Comparison of ENCODE assay signal across 8 mouse cellular contexts in genomic region chr1:34841709-34842388, GRCm38 (mm10). TPM values are rescaled to one million over a fixed set of nuclear protein-coding genes. Genes with fewer than 3 reads are reported as not detected.
DNase-seq lines count a peak whose midpoint lies in the region; ATAC-seq and TF ChIP-seq lines count a peak whose summit lies in the region.

No protein-coding gene starts in this region.

- peak overlapping the region; percentile 93 for H3K27ac ChIP-seq in left cerebral cortex, adult 2 months
- peak overlapping the region; percentile 97 for H3K27ac ChIP-seq in embryonic facial prominence, embryonic 10.5 days (replicated peaks)
- peak overlapping the region; percentile 97 for H3K27ac ChIP-seq in intestine, postnatal 0 days (ENCODE audit: low read depth, low read length)
- H3K27ac ChIP-seq in olfactory bulb, adult 2 months (ENCODE audit: insufficient read depth, low read depth, low read length) = no peak overlapping the region; the same call in 1 of the 2 replicates

- no peak for DNase-seq in left cerebral cortex, adult 2 months (ENCODE audit: extremely low spot score in 1 of 2, low spot score in 2 of 2)
- DNase-seq in left cerebral cortex, postnatal 36 days (ENCODE audit: low spot score in 2 of 2) = no peak
- DNase-seq in embryonic facial prominence, embryonic 10.5 days (ENCODE audit: low spot score) = peak; percentile 19
- DNase-seq in MN1 (ENCODE audit: low spot score) = no peak
- no peak for DNase-seq in thymus, postnatal 36 days
- DNase-seq in cerebellum, postnatal 36 days = no peak

- no peaks in the 10 kb centered on the region for H3K27me3 ChIP-seq in embryonic facial prominence, embryonic 10.5 days (replicated peaks; ENCODE audit: low read depth, poor library complexity, severe bottlenecking)
- H3K27me3 ChIP-seq in intestine, postnatal 0 days (replicated peaks; ENCODE audit: control insufficient read depth, insufficient read depth, low read length) = no peaks in the 10 kb centered on the region

- peak overlapping the region; percentile 76 for H3K4me2 ChIP-seq in intestine, postnatal 0 days (replicated peaks; ENCODE audit: low read depth)

- WGBS in embryonic facial prominence, embryonic 10.5 days = under 1% methylated on average over 12 of the region's 12 CpGs
- under 1% methylated on average over 12 of the region's 12 CpGs for WGBS in intestine, postnatal 0 days
- WGBS in olfactory bulb, adult 2 months = 2% methylated on average over 12 of the region's 12 CpGs

- peaks cover 24% of the 10 kb centered on the region for H3K36me3 ChIP-seq in embryonic facial prominence, embryonic 10.5 days (replicated peaks)
- no peaks in the 10 kb centered on the region for H3K36me3 ChIP-seq in intestine, postnatal 0 days (ENCODE audit: control insufficient read depth, insufficient read depth)

- peak overlapping the region; percentile 90 for H3K9ac ChIP-seq in intestine, postnatal 0 days (ENCODE audit: low read depth, low read length)

- H3K9me3 ChIP-seq in embryonic facial prominence, embryonic 10.5 days = no peaks in the 10 kb centered on the region
- no peaks in the 10 kb centered on the region for H3K9me3 ChIP-seq in intestine, postnatal 0 days (ENCODE audit: control insufficient read depth)

- TF ChIP-seq POLR2A in olfactory bulb, adult 2 months (IDR thresholded peaks at IDR 0.05; ENCODE audit: insufficient read depth, low read depth, low read length) = no peak

- no peak for ATAC-seq in intestine, postnatal 0 days

- no peak for TF ChIP-seq CTCF in left cerebral cortex, adult 2 months (IDR thresholded peaks at IDR 0.05)
- TF ChIP-seq CTCF in intestine, postnatal 0 days (IDR thresholded peaks at IDR 0.05; ENCODE audit: low read depth) = no peak
- TF ChIP-seq CTCF in olfactory bulb, adult 2 months (IDR thresholded peaks at IDR 0.05; ENCODE audit: insufficient read depth, low read depth, low read length) = no peak

- H3K4me1 ChIP-seq in embryonic facial prominence, embryonic 10.5 days = peaks cover 35% of the 10 kb centered on the region
- peaks cover 5% of the 10 kb centered on the region; the same call in 1 of the 2 replicates for H3K4me1 ChIP-seq in intestine, postnatal 0 days (replicated peaks; ENCODE audit: control insufficient read depth, insufficient read depth, low read length)
- peaks cover 8% of the 10 kb centered on the region for H3K4me1 ChIP-seq in olfactory bulb, adult 2 months (ENCODE audit: control insufficient read depth, insufficient read depth, low read length)

- H3K4me3 ChIP-seq in left cerebral cortex, adult 2 months = peak overlapping the region; percentile 91
- peak overlapping the region; percentile 77 for H3K4me3 ChIP-seq in embryonic facial prominence, embryonic 10.5 days
- H3K4me3 ChIP-seq in intestine, postnatal 0 days (ENCODE audit: low read depth, low read length) = peak overlapping the region; percentile 82
- peak overlapping the region; percentile 45 for H3K4me3 ChIP-seq in olfactory bulb, adult 2 months (ENCODE audit: insufficient read depth, low read depth, low read length)

- intact Hi-C loops in left cerebral cortex, adult 2 months (cut with DNase I) = loop anchor here (2.0 kb wide), 1 partner anchor 39 kb away; no protein-coding TSS in a partner anchor
- intact Hi-C loops in left cerebral cortex, postnatal 36 days (cut with DNase I) = loop anchor here (2.0 kb wide), 1 partner anchor 39 kb away; no protein-coding TSS in a partner anchor

RNA-seq across cellular contexts. Expression of gene Fam168b, which starts 1.0 kb away (rescaled TPM):
- 100 to 1,000 TPM; 233 to 241 TPM for total RNA-seq in left cerebral cortex, adult 2 months (2021)
- total RNA-seq in left cerebral cortex, postnatal 36 days (2021) = 100 to 1,000 TPM; 247 to 252 TPM
- 115 and 119 TPM in 2 replicates for polyA plus RNA-seq in embryonic facial prominence, embryonic 10.5 days (2016; fragmentation: Nextera tagmentation; extraction: Ambion mirVana)
- polyA plus RNA-seq in intestine, postnatal 0 days (2015; fragmentation: Nextera tagmentation; extraction: Ambion mirVana) = 22.4 and 23.6 TPM in 2 replicates
- 285 TPM in 1 of 2 replicates, not detected in the other for polyA plus RNA-seq in olfactory bulb, adult 2 months (2012; ENCODE audit: insufficient read depth, insufficient read length, low replicate concordance, missing spikeins)

RNA-seq across cellular contexts. Expression of gene Plekhb2, which starts 7.9 kb away (rescaled TPM):
- total RNA-seq in left cerebral cortex, adult 2 months (2021) = 100 to 1,000 TPM; 255 to 290 TPM
- 100 to 1,000 TPM; 246 to 270 TPM for total RNA-seq in left cerebral cortex, postnatal 36 days (2021)
- 24.6 and 28.3 TPM in 2 replicates for polyA plus RNA-seq in embryonic facial prominence, embryonic 10.5 days (2016; fragmentation: Nextera tagmentation; extraction: Ambion mirVana)
- polyA plus RNA-seq in intestine, postnatal 0 days (2015; fragmentation: Nextera tagmentation; extraction: Ambion mirVana) = 191 and 206 TPM in 2 replicates
- polyA plus RNA-seq in olfactory bulb, adult 2 months (2012; ENCODE audit: insufficient read depth, insufficient read length, low replicate concordance, missing spikeins) = 621 TPM in 1 of 2 replicates, not detected in the other
